Mouse (Mus musculus): Measurements from ENCODE around the gene Lsm14b. TPM values are rescaled to one million over a fixed set of nuclear protein-coding genes. Genes with fewer than 3 reads are reported as not detected.

Lsm14b gene
- polyA plus RNA-seq, 2 experiments, result 1.7 to 10.7 TPM

GRCm38 (mm10) chr2:179998431-179998830 is 26.4 kb upstream of the Lsm14b start:
- Histone ChIP-seq H3K9ac (replicated peaks) (no peak overlapping the region), H3K4me3 (ENCODE audit: insufficient read depth in 1 of 2, low read depth in 2 of 2, low read length in 2 of 2) (no peak overlapping the region), H3K27me3 (ENCODE audit: control insufficient read depth, insufficient read depth, low read length) (no peaks in the 10 kb centered on the region), H3K9me3 (ENCODE audit: control insufficient read depth, low read length) (no peaks in the 10 kb centered on the region), H3K4me2 (ENCODE audit: low read depth) (no peak overlapping the region), H3K4me1 (replicated peaks; ENCODE audit: control insufficient read depth in 2 of 2, insufficient read depth in 2 of 2, low read length in 1 of 2) (no peaks in the 10 kb centered on the region), H3K36me3 (replicated peaks; ENCODE audit: control insufficient read depth, insufficient read depth, low read depth) (no peaks in the 10 kb centered on the region), H3K27ac (no peak overlapping the region)
- no peak for ATAC-seq (ENCODE audit: insufficient read depth)
- 38% methylated on average over 4 of the region's 4 CpGs for WGBS (ENCODE audit: insufficient replicate concordance)
- TF ChIP-seq CTCF (IDR thresholded peaks at IDR 0.05; ENCODE audit: low read depth), result no peak
- TF ChIP-seq EP300 (IDR thresholded peaks at IDR 0.05; ENCODE audit: low read depth), result no peak
- DNase-seq (ENCODE audit: low read depth in 3 of 3, low spot score in 3 of 3), result no peak

- H3K4me3 ChIP-seq (ENCODE audit: insufficient read depth in 1 of 2, low read depth in 2 of 2, low read length in 2 of 2), result no peak overlapping the region
- H3K4me1 ChIP-seq (replicated peaks; ENCODE audit: control insufficient read depth in 2 of 2, insufficient read depth in 2 of 2, low read length in 1 of 2), result no peaks in the 10 kb centered on the region
- H3K27ac ChIP-seq, result no peak overlapping the region
- DNase-seq (ENCODE audit: low read depth in 3 of 3, low spot score in 3 of 3) (no peak), ATAC-seq (ENCODE audit: insufficient read depth) (no peak)
- no peaks in the 10 kb centered on the region for H3K9me3 ChIP-seq (ENCODE audit: control insufficient read depth, low read length)
- H3K4me2 ChIP-seq (ENCODE audit: low read depth), result no peak overlapping the region
- WGBS (ENCODE audit: insufficient replicate concordance), result 72% methylated on average over 9 of the region's 9 CpGs
- no peaks in the 10 kb centered on the region for H3K27me3 ChIP-seq (ENCODE audit: control insufficient read depth, insufficient read depth, low read length)
- H3K9ac ChIP-seq (replicated peaks), result no peak overlapping the region
- TF ChIP-seq CTCF (IDR thresholded peaks at IDR 0.05; ENCODE audit: low read depth), result no peak
- TF ChIP-seq EP300 (IDR thresholded peaks at IDR 0.05; ENCODE audit: low read depth), result no peak
- no peaks in the 10 kb centered on the region for H3K36me3 ChIP-seq (replicated peaks; ENCODE audit: control insufficient read depth, insufficient read depth, low read depth)
Observed at GRCm38 (mm10) chr2:180001635-180002034, 23.2 kb upstream of the Lsm14b start.

DNA sequence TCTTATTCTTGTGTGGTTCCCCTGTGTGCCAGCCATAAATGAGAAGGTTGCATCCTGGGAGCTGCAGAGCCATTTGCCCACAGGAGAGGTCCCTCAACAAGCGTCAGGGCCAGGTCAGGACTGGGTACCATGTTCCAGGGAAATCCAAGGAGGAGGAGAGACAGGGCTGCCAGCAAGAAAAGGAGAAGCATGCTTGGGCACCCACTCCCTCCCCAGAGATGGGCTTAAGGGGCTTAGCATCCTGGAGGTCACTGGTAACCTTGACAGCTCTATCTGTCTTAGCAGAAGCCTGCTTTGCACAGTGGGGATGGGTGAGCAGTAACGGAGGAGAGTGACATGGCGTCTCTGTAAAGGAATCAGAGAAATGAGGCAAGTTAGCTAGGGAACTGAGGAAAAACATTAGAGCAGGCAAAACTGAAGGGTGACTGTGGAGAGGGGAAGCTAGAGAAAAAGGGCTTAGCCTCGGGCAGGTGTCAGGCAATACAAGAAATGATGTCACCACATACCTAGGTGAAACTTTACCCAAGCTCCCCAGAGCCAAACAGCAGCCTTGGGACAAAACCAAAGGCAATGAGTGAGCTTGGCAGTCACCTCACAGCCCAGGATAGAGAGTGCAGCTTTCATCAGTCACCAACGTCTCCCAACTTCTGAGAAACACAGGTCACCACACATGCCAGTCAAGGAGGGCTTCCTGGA is 19.0 kb upstream of the Lsm14b start:
- ATAC-seq (ENCODE audit: insufficient read depth), result no peak
- TF ChIP-seq CTCF (IDR thresholded peaks at IDR 0.05; ENCODE audit: low read depth) (no peak), EP300 (IDR thresholded peaks at IDR 0.05; ENCODE audit: low read depth) (no peak)
- WGBS (ENCODE audit: insufficient replicate concordance), result 46% methylated on average over 5 of the region's 5 CpGs

DNA sequence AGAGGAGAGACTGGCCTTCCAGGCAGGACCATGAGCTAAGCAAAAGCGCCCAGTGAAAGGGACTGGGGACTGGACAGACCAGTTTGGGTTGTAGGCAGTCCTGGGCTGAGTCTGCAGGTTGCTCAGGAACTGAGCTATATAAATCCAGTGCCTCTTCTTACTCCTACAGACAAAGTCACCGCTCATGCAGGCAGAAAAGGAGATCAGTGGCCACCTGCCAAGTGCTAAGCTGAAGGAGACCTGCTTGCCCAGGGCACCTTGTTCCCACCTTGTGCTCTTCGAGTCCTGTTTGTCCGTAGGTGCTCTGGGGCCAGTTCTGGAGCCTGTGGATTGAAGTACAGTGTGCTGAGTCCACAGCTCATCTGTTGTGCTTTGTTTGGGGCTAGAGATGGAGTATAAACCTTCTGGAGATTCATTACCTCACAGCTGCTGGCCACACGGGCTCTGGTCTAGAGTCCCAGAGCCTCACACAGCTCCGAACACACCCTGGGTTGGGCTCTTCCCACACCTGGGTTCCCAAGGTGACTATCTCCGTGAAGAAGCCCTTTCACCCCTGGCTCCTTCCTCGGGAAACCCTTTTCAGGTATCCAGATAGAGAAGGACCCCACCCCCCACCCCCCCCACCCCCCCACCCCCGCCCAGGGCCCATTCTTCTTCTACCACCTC is 18.3 kb upstream of the Lsm14b start:
- DNase-seq (ENCODE audit: low read depth in 3 of 3, low spot score in 3 of 3) (no peak), ATAC-seq (ENCODE audit: insufficient read depth) (no peak)
- no peaks in the 10 kb centered on the region for H3K4me1 ChIP-seq (replicated peaks; ENCODE audit: control insufficient read depth in 2 of 2, insufficient read depth in 2 of 2, low read length in 1 of 2)
- no peak overlapping the region for H3K4me3 ChIP-seq (ENCODE audit: insufficient read depth in 1 of 2, low read depth in 2 of 2, low read length in 2 of 2)
- no peak overlapping the region for H3K27ac ChIP-seq
- H3K27me3 ChIP-seq (ENCODE audit: control insufficient read depth, insufficient read depth, low read length), result no peaks in the 10 kb centered on the region
- WGBS (ENCODE audit: insufficient replicate concordance), result 35% methylated on average over 9 of the region's 9 CpGs
- no peaks in the 10 kb centered on the region for H3K9me3 ChIP-seq (ENCODE audit: control insufficient read depth, low read length)
- TF ChIP-seq CTCF (IDR thresholded peaks at IDR 0.05; ENCODE audit: low read depth) (no peak), EP300 (IDR thresholded peaks at IDR 0.05; ENCODE audit: low read depth) (no peak)
- H3K36me3 ChIP-seq (replicated peaks; ENCODE audit: control insufficient read depth, insufficient read depth, low read depth), result no peaks in the 10 kb centered on the region
- H3K9ac ChIP-seq (replicated peaks), result no peak overlapping the region
- H3K4me2 ChIP-seq (ENCODE audit: low read depth), result no peak overlapping the region

More for the DNA sequence above, 19.0 kb upstream of the Lsm14b start:
- no peak overlapping the region for H3K4me3 ChIP-seq (ENCODE audit: insufficient read depth in 1 of 2, low read depth in 2 of 2, low read length in 2 of 2)
- H3K27ac ChIP-seq, result no peak overlapping the region
- no peaks in the 10 kb centered on the region for H3K36me3 ChIP-seq (replicated peaks; ENCODE audit: control insufficient read depth, insufficient read depth, low read depth)
- no peaks in the 10 kb centered on the region for H3K27me3 ChIP-seq (ENCODE audit: control insufficient read depth, insufficient read depth, low read length)
- no peak for DNase-seq (ENCODE audit: low read depth in 3 of 3, low spot score in 3 of 3)
- no peaks in the 10 kb centered on the region for H3K9me3 ChIP-seq (ENCODE audit: control insufficient read depth, low read length)
- no peaks in the 10 kb centered on the region for H3K4me1 ChIP-seq (replicated peaks; ENCODE audit: control insufficient read depth in 2 of 2, insufficient read depth in 2 of 2, low read length in 1 of 2)
- no peak overlapping the region for H3K4me2 ChIP-seq (ENCODE audit: low read depth)
- no peak overlapping the region for H3K9ac ChIP-seq (replicated peaks)

DNA sequence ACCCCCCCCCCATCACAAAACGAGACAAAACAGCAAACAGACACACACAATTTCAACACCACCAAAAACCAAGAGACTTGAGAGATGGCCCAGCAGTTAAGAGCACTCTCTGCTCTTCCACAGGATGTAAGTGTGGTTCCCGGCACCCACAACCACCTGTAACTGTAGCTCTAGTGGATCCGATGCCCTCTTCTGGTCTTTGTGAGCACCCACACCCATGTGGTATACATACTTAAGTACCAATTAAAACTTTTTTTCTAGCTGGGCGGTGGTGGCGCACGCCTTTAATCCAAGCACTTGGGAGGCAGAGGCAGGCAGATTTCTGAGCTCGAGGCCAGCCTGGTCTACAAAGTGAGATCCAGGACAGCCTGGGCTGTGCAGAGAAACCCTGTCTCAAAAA is 14.1 kb upstream of the Lsm14b start:
- Histone ChIP-seq H3K4me3 (ENCODE audit: insufficient read depth in 1 of 2, low read depth in 2 of 2, low read length in 2 of 2) (no peak overlapping the region), H3K36me3 (replicated peaks; ENCODE audit: control insufficient read depth, insufficient read depth, low read depth) (no peaks in the 10 kb centered on the region), H3K9me3 (ENCODE audit: control insufficient read depth, low read length) (no peaks in the 10 kb centered on the region), H3K27me3 (ENCODE audit: control insufficient read depth, insufficient read depth, low read length) (no peaks in the 10 kb centered on the region), H3K4me1 (replicated peaks; ENCODE audit: control insufficient read depth in 2 of 2, insufficient read depth in 2 of 2, low read length in 1 of 2) (no peaks in the 10 kb centered on the region), H3K4me2 (ENCODE audit: low read depth) (no peak overlapping the region), H3K9ac (replicated peaks) (no peak overlapping the region), H3K27ac (no peak overlapping the region)
- ATAC-seq (ENCODE audit: insufficient read depth), result no peak
- 77% methylated on average over 7 of the region's 7 CpGs for WGBS (ENCODE audit: insufficient replicate concordance)
- no peak for DNase-seq (ENCODE audit: low read depth in 3 of 3, low spot score in 3 of 3)
- TF ChIP-seq EP300 (IDR thresholded peaks at IDR 0.05; ENCODE audit: low read depth) (no peak), CTCF (IDR thresholded peaks at IDR 0.05; ENCODE audit: low read depth) (no peak)

All from liver, embryonic 14.5 days (tissue).